Mouse (Mus musculus): ENCODE measurements around the gene Adamts16. TPM values are rescaled to one million over a fixed set of nuclear protein-coding genes. Genes with fewer than 3 reads are reported as not detected.
"Not testable (repeated sequence)": the region's sequence is repeated elsewhere in the genome, so short reads cannot be mapped to it uniquely, and the experiment has no call there.

The Adamts16 gene
- polyA plus RNA-seq, 1 experiment from 2014 or later = 1.1 TPM

DNA sequence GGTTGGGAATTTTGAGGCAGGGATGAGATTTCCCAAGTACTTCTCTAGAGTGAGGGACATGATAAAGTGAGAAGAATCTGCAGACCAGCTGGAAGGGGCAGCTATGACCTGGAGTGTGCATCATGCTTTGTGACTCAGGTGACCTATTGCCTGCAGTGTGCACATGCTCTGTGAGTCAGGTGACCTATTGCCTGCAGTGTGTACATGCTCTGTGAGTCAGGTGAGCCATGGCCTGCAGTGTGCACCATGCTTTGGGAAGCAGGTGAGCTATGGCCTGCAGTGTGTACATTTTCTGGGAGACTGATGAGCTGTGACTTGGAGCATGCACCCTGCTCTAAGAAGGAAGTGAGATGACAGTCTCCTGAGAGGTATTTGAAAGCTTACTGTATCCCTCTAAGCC is 33.1 kb upstream of the Adamts16 start:
- Histone ChIP-seq H3K9ac (replicated peaks; ENCODE audit: low read depth, low read length) (no peak overlapping the region), H3K27me3 (replicated peaks; ENCODE audit: control insufficient read depth, insufficient read depth, low read length) (no peaks in the 10 kb centered on the region), H3K4me2 (ENCODE audit: low read length) (no peak overlapping the region), H3K36me3 (ENCODE audit: control insufficient read depth, insufficient read depth) (no peaks in the 10 kb centered on the region), H3K27ac (ENCODE audit: low read length) (no peak overlapping the region), H3K9me3 (ENCODE audit: control insufficient read depth, low read length) (no peaks in the 10 kb centered on the region), H3K4me1 (replicated peaks; ENCODE audit: control insufficient read depth, insufficient read depth, low read length) (no peaks in the 10 kb centered on the region), H3K4me3 (replicated peaks; ENCODE audit: low read length) (no peak overlapping the region)
- ATAC-seq = no peak

DNA sequence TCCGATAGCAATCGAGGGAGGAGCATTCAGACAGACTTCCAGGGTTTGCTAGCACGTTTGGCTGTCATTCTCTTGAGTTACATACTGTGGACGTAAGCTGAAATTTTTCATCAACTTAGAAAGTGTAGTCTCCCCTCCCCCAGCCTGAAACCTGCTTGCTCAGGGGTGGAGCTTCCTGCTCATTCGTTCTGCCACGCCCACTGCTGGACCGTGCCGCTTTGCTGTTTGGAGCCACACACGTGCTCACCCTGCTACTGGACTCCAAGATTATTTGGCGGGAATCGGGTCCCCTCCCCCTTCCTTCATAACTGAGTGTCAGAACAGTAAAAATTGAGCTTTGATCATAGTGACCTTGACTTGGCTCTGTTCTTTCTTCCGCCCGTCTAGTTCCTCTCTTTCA is 32.2 kb upstream of the Adamts16 start:
- WGBS = 82% methylated on average over 13 of the region's 13 CpGs

DNA sequence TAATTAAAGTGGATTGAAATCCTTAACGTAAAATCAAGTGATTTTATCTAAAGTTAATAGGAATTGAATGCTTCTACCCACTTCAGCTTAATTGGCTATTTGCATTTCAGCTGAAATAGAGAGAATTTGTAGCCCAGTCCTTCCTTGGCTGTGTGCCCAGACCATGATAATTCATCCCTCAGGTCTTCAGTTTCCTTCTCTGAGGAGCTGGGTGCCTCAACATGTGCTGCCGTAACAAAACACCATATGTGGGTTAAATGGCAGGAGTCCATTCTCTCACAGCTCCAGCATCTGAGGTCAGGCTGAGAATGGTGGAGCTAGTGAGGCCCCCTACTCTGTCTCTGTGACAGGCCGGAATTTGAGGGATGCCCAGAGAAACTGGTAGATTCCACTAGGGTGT is 29.4 kb upstream of the Adamts16 start:
- Histone ChIP-seq H3K4me1 (replicated peaks; ENCODE audit: control insufficient read depth, insufficient read depth, low read length) (0 out of 2 replicates have a peak, but pooled peaks cover 3% of the 10 kb centered on the region), H3K4me2 (ENCODE audit: low read length) (no peak overlapping the region), H3K36me3 (ENCODE audit: control insufficient read depth, insufficient read depth) (no peaks in the 10 kb centered on the region), H3K9ac (replicated peaks; ENCODE audit: low read depth, low read length) (no peak overlapping the region), H3K4me3 (replicated peaks; ENCODE audit: low read length) (no peak overlapping the region), H3K27ac (ENCODE audit: low read length) (no peak overlapping the region), H3K27me3 (replicated peaks; ENCODE audit: control insufficient read depth, insufficient read depth, low read length) (no peaks in the 10 kb centered on the region), H3K9me3 (ENCODE audit: control insufficient read depth, low read length) (no peaks in the 10 kb centered on the region)
- ATAC-seq = peak; percentile 40
- 8% methylated on average over 3 of the region's 3 CpGs for WGBS

More for the DNA sequence above, 32.2 kb upstream of the Adamts16 start:
- ATAC-seq; H3K9ac ChIP-seq (replicated peaks; ENCODE audit: low read depth, low read length); H3K4me3 ChIP-seq (replicated peaks; ENCODE audit: low read length); H3K9me3 ChIP-seq (ENCODE audit: control insufficient read depth, low read length); H3K4me2 ChIP-seq (ENCODE audit: low read length); H3K27me3 ChIP-seq (replicated peaks; ENCODE audit: control insufficient read depth, insufficient read depth, low read length); H3K36me3 ChIP-seq (ENCODE audit: control insufficient read depth, insufficient read depth); H3K27ac ChIP-seq (ENCODE audit: low read length); H3K4me1 ChIP-seq (replicated peaks; ENCODE audit: control insufficient read depth, insufficient read depth, low read length): not testable (repeated sequence)

DNA sequence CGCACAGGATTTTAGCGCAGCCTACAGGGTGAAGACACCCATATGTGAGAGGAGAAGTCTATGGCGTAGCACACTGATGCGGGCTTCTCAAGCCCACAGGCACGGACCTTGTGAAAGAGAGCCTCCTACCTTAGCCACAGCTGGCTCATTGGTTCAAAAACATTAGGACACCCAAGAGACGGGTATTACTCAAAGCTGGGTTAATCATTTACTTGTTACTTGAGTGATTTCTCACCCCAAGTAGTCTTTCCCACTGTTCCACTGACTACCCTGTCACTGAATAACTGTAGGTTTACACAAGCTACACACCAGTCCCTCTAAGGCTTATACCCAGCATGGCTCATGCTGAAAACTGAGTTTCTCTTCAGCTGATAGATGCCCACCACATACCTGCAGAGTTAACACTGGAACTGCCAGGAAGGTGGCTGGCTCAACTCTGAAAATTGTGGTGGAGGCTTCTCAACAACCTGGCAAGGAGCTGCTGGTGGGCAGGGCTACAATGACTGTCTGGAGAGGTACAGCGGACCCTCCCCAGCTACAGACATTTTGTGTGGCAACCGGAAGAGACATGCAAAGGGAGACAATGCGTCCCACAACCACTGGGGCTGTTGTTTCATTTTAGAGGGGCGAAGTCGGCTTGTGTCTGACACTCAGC is 25.5 kb upstream of the Adamts16 start:
- 94% methylated on average over 11 of the region's 11 CpGs for WGBS
- no peak for ATAC-seq
- H3K4me3 ChIP-seq (replicated peaks; ENCODE audit: low read length) = no peak overlapping the region
- no peaks in the 10 kb centered on the region for H3K9me3 ChIP-seq (ENCODE audit: control insufficient read depth, low read length)
- no peaks in the 10 kb centered on the region for H3K27me3 ChIP-seq (replicated peaks; ENCODE audit: control insufficient read depth, insufficient read depth, low read length)
- H3K36me3 ChIP-seq (ENCODE audit: control insufficient read depth, insufficient read depth) = no peaks in the 10 kb centered on the region
- 0 out of 2 replicates have a peak, but pooled peaks cover 3% of the 10 kb centered on the region for H3K4me1 ChIP-seq (replicated peaks; ENCODE audit: control insufficient read depth, insufficient read depth, low read length)
- no peak overlapping the region for H3K4me2 ChIP-seq (ENCODE audit: low read length)
- no peak overlapping the region for H3K9ac ChIP-seq (replicated peaks; ENCODE audit: low read depth, low read length)
- H3K27ac ChIP-seq (ENCODE audit: low read length) = no peak overlapping the region

DNA sequence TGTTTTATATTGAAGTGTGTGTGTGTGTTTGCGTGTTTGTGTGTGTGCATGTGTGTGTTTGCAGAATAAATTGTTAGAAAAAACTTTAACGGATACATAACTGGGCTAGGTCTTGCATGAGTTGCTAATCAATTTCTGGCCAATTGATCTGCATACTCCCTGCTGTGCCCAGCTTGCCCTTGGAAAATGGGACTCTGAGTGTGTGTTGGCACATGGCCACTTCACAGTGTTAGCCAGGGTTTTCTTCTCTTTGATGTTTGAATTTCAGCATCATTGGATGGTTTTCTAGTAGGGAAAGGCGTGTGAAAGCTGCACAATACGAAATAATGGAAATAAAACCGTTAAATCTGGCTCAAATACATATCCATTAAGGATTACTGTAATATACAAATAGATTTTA is 24.3 kb upstream of the Adamts16 start:
- no peak overlapping the region for H3K9ac ChIP-seq (replicated peaks; ENCODE audit: low read depth, low read length)
- WGBS = 57% methylated on average over 5 of the region's 5 CpGs
- no peaks in the 10 kb centered on the region for H3K9me3 ChIP-seq (ENCODE audit: control insufficient read depth, low read length)
- no peaks in the 10 kb centered on the region for H3K27me3 ChIP-seq (replicated peaks; ENCODE audit: control insufficient read depth, insufficient read depth, low read length)
- no peak overlapping the region for H3K27ac ChIP-seq (ENCODE audit: low read length)
- no peaks in the 10 kb centered on the region for H3K36me3 ChIP-seq (ENCODE audit: control insufficient read depth, insufficient read depth)
- H3K4me1 ChIP-seq (replicated peaks; ENCODE audit: control insufficient read depth, insufficient read depth, low read length) = 0 out of 2 replicates have a peak, but pooled peaks cover 3% of the 10 kb centered on the region
- H3K4me3 ChIP-seq (replicated peaks; ENCODE audit: low read length) = no peak overlapping the region
- ATAC-seq = no peak
- no peak overlapping the region for H3K4me2 ChIP-seq (ENCODE audit: low read length)

DNA sequence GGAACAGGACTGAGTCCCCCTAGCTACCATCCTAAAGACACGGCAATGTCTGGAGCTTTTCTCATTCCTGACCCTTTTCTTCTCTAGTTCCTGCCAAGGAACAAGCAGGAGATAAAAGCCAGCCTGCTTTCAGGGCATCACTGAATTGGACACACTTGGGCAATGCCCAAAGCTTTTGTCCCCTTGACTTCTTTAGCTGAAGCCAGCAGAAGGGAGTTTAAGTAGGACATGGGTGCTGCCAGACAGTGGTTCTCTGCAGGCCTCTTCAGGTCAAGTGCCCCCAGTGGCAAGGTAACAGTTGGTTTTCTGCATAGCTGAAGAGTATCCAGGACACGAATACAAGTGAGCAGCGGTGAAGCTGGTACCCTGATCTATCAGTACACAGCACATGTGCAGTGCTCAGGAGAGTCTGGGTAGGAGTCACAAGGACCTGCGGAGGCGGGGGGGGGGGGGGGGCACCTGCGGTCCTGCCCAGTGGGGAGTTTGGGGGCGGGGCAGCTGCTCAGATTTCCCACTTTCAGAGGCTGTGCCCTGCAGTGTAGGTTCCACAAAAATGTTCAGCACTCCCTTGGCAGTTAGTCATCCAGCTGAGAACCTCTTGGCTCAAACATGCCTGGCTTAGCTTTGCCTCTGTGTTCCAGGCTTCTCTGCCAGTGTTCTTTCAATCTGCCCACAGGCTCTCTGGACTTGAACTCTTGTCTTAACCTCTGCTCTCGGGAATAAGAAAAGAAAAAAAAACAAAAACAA is 20.7 kb upstream of the Adamts16 start:
- WGBS = 46% methylated on average over 8 of the region's 8 CpGs
- Histone ChIP-seq H3K9ac (replicated peaks; ENCODE audit: low read depth, low read length) (no peak overlapping the region), H3K36me3 (ENCODE audit: control insufficient read depth, insufficient read depth) (no peaks in the 10 kb centered on the region), H3K4me3 (replicated peaks; ENCODE audit: low read length) (no peak overlapping the region), H3K4me1 (replicated peaks; ENCODE audit: control insufficient read depth, insufficient read depth, low read length) (0 out of 2 replicates have a peak, but pooled peaks cover 3% of the 10 kb centered on the region), H3K27ac (ENCODE audit: low read length) (no peak overlapping the region), H3K27me3 (replicated peaks; ENCODE audit: control insufficient read depth, insufficient read depth, low read length) (no peaks in the 10 kb centered on the region), H3K4me2 (ENCODE audit: low read length) (no peak overlapping the region), H3K9me3 (ENCODE audit: control insufficient read depth, low read length) (no peaks in the 10 kb centered on the region)
- ATAC-seq = no peak

DNA sequence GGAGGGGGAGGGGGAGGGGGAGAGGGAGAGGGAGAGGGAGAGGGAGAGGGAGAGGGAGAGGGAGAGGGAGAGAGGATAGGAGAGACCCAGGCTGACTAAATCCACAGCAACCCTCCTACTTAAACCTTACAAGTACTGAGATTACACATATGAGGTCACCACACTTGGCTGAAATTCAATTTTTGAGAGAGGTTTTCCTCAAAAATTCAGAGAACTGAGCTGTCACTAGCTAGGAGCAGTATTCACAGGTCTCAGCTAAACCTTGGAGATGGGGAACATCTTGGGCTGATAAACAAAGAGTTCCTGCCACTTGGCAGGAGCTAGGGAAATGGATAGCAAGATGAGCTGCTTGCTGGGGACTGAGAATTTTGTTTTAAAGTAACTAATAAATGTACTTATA is 12.0 kb upstream of the Adamts16 start:
- Histone ChIP-seq H3K27ac (ENCODE audit: low read length) (no peak overlapping the region), H3K9me3 (ENCODE audit: control insufficient read depth, low read length) (no peaks in the 10 kb centered on the region), H3K4me2 (ENCODE audit: low read length) (no peak overlapping the region), H3K4me1 (replicated peaks; ENCODE audit: control insufficient read depth, insufficient read depth, low read length) (no peaks in the 10 kb centered on the region), H3K9ac (replicated peaks; ENCODE audit: low read depth, low read length) (no peak overlapping the region), H3K36me3 (ENCODE audit: control insufficient read depth, insufficient read depth) (no peaks in the 10 kb centered on the region), H3K4me3 (replicated peaks; ENCODE audit: low read length) (no peak overlapping the region), H3K27me3 (replicated peaks; ENCODE audit: control insufficient read depth, insufficient read depth, low read length) (no peaks in the 10 kb centered on the region)
- no peak for ATAC-seq

DNA sequence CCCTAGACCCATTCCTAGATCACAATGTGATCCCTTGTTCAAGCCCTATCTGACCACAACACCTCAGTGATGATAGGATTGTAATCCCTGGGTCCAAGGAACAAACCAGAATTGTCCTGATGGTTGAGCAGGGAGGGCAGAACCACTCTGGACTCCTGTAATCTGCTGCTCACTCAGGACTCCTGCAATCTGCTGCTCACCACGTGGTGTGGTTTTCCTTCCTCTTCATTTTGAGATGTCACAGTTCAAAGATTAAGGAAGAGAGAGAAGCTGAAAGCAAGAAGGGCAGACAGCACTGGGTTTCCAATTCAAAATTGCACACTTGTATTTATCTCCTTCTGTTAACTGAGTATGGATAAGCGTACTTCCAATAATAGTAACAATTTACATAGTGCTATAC is 5.3 kb upstream of the Adamts16 start:
- 64% methylated on average over 2 of the region's 2 CpGs for WGBS
- Histone ChIP-seq H3K9me3 (ENCODE audit: control insufficient read depth, low read length) (no peaks in the 10 kb centered on the region), H3K27ac (ENCODE audit: low read length) (no peak overlapping the region), H3K9ac (replicated peaks; ENCODE audit: low read depth, low read length) (no peak overlapping the region), H3K27me3 (replicated peaks; ENCODE audit: control insufficient read depth, insufficient read depth, low read length) (peaks cover 7% of the 10 kb centered on the region), H3K4me1 (replicated peaks; ENCODE audit: control insufficient read depth, insufficient read depth, low read length) (no peaks in the 10 kb centered on the region), H3K4me2 (ENCODE audit: low read length) (no peak overlapping the region), H3K36me3 (ENCODE audit: control insufficient read depth, insufficient read depth) (no peaks in the 10 kb centered on the region), H3K4me3 (replicated peaks; ENCODE audit: low read length) (no peak overlapping the region)
- no peak for ATAC-seq

DNA sequence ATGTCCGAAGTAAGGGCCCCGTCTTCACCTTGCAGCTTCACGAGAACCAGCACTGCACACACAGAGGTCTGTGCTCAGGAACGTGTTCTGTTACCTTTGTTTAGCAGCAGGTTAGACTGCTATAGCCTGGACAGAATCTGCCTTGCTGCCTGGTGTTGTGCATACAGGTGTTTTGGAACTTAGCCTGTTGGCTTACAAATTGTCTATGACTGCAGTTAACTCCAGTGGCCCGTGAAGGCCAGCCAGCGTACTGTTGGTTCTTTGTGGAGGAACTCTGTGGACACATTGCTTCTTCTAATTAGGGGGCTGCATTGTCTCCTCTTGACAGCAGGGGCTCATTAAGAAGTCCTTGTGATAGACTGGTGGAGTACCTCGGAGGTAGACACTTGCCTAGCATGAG is 3.9 kb upstream of the Adamts16 start:
- no peak overlapping the region for H3K4me3 ChIP-seq (replicated peaks; ENCODE audit: low read length)
- H3K36me3 ChIP-seq (ENCODE audit: control insufficient read depth, insufficient read depth) = no peaks in the 10 kb centered on the region
- H3K9me3 ChIP-seq (ENCODE audit: control insufficient read depth, low read length) = no peaks in the 10 kb centered on the region
- H3K27me3 ChIP-seq (replicated peaks; ENCODE audit: control insufficient read depth, insufficient read depth, low read length) = peaks cover 16% of the 10 kb centered on the region
- no peak overlapping the region for H3K27ac ChIP-seq (ENCODE audit: low read length)
- WGBS = 61% methylated on average over 7 of the region's 7 CpGs
- H3K4me1 ChIP-seq (replicated peaks; ENCODE audit: control insufficient read depth, insufficient read depth, low read length) = peaks cover 6% of the 10 kb centered on the region; the same call in 1 of the 2 replicates
- no peak overlapping the region for H3K4me2 ChIP-seq (ENCODE audit: low read length)
- no peak for ATAC-seq
- no peak overlapping the region for H3K9ac ChIP-seq (replicated peaks; ENCODE audit: low read depth, low read length)

Data from forebrain, embryonic 16.5 days (tissue).